Mouse (Mus musculus) erythroblast, embryonic 14.5 days (primary cell): Measurements from ENCODE around the gene Gm498.

Experiments
- GATA1 ChIP-seq: IDR thresholded peaks from 2 replicates; pipeline ENCODE4 v1.6.1; 2012; ENCODE audit warnings: low read length, inconsistent platforms, mixed read lengths
- TAL1 ChIP-seq: IDR thresholded peaks from 3 replicates; pipeline ENCODE4 v1.6.1; 2012; ENCODE audit warnings: low read length, inconsistent platforms, mixed read lengths

- no peak for TF ChIP-seq GATA1
- no peak for TF ChIP-seq TAL1
These were observed 32.3 kb upstream of the Gm498 start for GRCm38 (mm10) chr7:143834316-143834715.
